Mouse (Mus musculus): ENCODE measurements at regions not wholly inside any gene's neighbourhood (a gene's known extent, or its start where the extent isn't known, plus 50 kb on each side); places are given as distances from the start of the nearest gene placed in this dataset.

DNA sequence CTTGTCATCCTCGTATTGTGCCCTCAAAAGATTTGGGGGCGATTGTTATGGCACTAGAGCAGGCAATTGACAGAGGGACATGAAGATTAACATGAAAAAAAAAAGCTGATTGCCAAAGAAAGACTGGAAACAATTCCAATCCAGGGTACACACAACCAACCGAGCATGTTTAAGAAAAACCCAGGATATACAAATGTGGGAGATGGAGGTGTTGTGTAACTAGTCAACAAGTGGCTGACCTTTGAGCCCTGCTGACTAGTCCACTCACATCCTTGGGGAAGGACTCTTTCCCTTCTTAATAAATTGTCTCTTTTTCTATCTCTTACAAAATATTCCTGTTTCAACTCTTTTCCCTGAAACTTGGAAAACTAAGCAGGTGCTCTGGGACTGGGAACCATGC, 484.9 kb upstream of the Gm5415 start:
- no peak for TF ChIP-seq CTCF (IDR thresholded peaks at IDR 0.05)
- no peak for DNase-seq (ENCODE audit: extremely low spot score in 1 of 2, low spot score in 2 of 2)
- no peak overlapping the region for H3K27ac ChIP-seq
- no peak overlapping the region for H3K4me3 ChIP-seq
- intact Hi-C loops (cut with DNase I), result no loop called here

- H3K27ac ChIP-seq, result no peak overlapping the region
- no peak for TF ChIP-seq CTCF (IDR thresholded peaks at IDR 0.05)
- H3K4me3 ChIP-seq, result no peak overlapping the region
- no peak for DNase-seq (ENCODE audit: extremely low spot score in 1 of 2, low spot score in 2 of 2)
- intact Hi-C loops (cut with DNase I), result loop anchor here (10.0 kb wide), 1 partner anchor 852 kb away; the partner anchor contains the start of gene Khdrbs2
These were observed 479.8 kb upstream of the Gm5415 start for GRCm38 (mm10) chr1:33026683-33027415.

DNA sequence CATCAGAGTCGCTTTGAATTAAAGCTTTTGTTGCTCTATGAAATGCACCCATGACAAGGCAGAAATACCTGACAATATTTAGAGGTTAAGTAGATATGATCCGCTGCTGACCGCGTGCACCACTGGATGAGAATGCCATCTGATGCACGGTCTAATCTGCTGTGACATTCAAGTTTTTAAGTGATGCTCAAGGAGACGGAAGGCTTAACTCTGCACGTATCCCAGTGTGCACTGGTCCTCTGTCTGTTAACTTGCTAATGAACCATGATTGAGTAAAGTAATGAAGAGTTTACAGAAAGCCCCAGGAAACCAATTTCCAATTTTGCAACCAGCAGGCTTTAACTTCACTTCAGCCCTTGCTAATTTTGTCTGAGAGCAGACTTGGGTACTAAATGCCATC, 478.3 kb upstream of the Gm5415 start:
- intact Hi-C loops (cut with DNase I), result loop anchor here (10.0 kb wide), 1 partner anchor 851 kb away; the partner anchor contains the start of gene Khdrbs2
- no peak overlapping the region for H3K4me3 ChIP-seq
- no peak for TF ChIP-seq CTCF (IDR thresholded peaks at IDR 0.05)
- no peak for DNase-seq (ENCODE audit: extremely low spot score in 1 of 2, low spot score in 2 of 2)
- no peak overlapping the region for H3K27ac ChIP-seq

DNA sequence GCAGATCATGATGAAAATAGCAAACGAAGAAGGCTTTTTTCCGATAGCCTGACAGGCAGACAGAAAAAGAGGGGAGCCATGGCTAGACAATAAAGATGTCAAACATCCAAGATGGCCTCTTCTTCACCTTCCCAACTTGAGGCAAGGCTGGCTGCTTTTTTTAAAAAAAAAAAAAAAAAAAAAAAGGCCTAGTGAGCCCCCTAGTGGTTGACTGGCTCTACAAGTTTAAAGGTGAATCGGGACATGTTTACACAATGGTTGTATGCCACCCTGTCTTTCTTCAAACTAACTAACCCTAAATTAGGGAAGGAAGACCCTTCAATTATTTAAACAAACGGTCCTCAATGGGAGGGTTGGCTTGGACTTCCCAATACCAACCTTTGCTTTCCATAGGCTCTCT, 475.8 kb upstream of the Gm5415 start:
- Histone ChIP-seq H3K4me3 (no peak overlapping the region), H3K27ac (no peak overlapping the region)
- TF ChIP-seq CTCF (IDR thresholded peaks at IDR 0.05), result peak; percentile 47
- intact Hi-C loops (cut with DNase I), result loop anchor here (10.0 kb wide), 1 partner anchor 848 kb away; the partner anchor contains the start of gene Khdrbs2
- no peak for DNase-seq (ENCODE audit: extremely low spot score in 1 of 2, low spot score in 2 of 2)

GRCm38 (mm10) chr1:33003992-33004391, 456.9 kb upstream of the Gm5415 start:
- no peak for DNase-seq (ENCODE audit: extremely low spot score in 1 of 2, low spot score in 2 of 2)
- Histone ChIP-seq H3K27ac (no peak overlapping the region), H3K4me3 (no peak overlapping the region)
- no peak for TF ChIP-seq CTCF (IDR thresholded peaks at IDR 0.05)
- intact Hi-C loops (cut with DNase I), result no loop called here

- H3K4me3 ChIP-seq, result no peak overlapping the region
- TF ChIP-seq CTCF (IDR thresholded peaks at IDR 0.05), result peak; percentile 45
- intact Hi-C loops (cut with DNase I), result no loop called here
- H3K27ac ChIP-seq, result no peak overlapping the region
- DNase-seq (ENCODE audit: extremely low spot score in 1 of 2, low spot score in 2 of 2), result no peak
These were observed 417.9 kb upstream of the Gm5415 start for GRCm38 (mm10) chr1:32964957-32965356.

GRCm38 (mm10) chr1:32959316-32959715, 412.2 kb upstream of the Gm5415 start:
- no peak for TF ChIP-seq CTCF (IDR thresholded peaks at IDR 0.05)
- Histone ChIP-seq H3K4me3 (no peak overlapping the region), H3K27ac (no peak overlapping the region)
- no peak for DNase-seq (ENCODE audit: extremely low spot score in 1 of 2, low spot score in 2 of 2)
- intact Hi-C loops (cut with DNase I), result no loop called here

GRCm38 (mm10) chr1:32946254-32946653, 399.2 kb upstream of the Gm5415 start:
- no peak for TF ChIP-seq CTCF (IDR thresholded peaks at IDR 0.05)
- DNase-seq (ENCODE audit: extremely low spot score in 1 of 2, low spot score in 2 of 2), result no peak
- Histone ChIP-seq H3K4me3 (no peak overlapping the region), H3K27ac (no peak overlapping the region)
- intact Hi-C loops (cut with DNase I), result no loop called here

- no peak for TF ChIP-seq CTCF (IDR thresholded peaks at IDR 0.05)
- DNase-seq (ENCODE audit: extremely low spot score in 1 of 2, low spot score in 2 of 2), result no peak
- Histone ChIP-seq H3K4me3 (no peak overlapping the region), H3K27ac (no peak overlapping the region)
- intact Hi-C loops (cut with DNase I), result no loop called here
These were observed 383.3 kb upstream of the Gm5415 start for GRCm38 (mm10) chr1:32930381-32930780.

- Histone ChIP-seq H3K4me3 (no peak overlapping the region), H3K27ac (no peak overlapping the region)
- intact Hi-C loops (cut with DNase I), result no loop called here
- no peak for TF ChIP-seq CTCF (IDR thresholded peaks at IDR 0.05)
- no peak for DNase-seq (ENCODE audit: extremely low spot score in 1 of 2, low spot score in 2 of 2)
These were observed 355.3 kb upstream of the Gm5415 start for GRCm38 (mm10) chr1:32902437-32902836.

- no peak for DNase-seq (ENCODE audit: extremely low spot score in 1 of 2, low spot score in 2 of 2)
These were observed 340.6 kb upstream of the Gm5415 start for GRCm38 (mm10) chr1:32887728-32888127.

DNA sequence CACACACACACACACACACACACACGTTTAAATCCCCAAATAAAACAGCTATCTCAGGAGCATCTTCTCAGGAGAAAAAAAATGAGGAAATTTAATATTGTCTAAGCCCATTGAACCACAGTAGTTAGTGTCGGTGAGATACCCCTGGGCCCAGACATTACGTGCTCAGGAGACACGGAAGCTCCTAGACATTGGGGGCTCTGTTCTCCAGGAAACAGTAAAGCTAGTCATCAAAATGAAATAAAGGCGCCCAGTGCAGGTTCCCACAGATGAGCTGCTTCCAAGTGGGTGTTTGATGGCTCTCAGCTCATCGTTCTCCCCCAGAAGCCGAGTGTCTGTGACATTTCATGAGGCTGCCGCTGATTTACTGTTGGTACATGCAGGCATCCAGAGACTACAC, 325.8 kb upstream of the Gm5415 start:
- peak in 1 of 2 experiments; percentile 9 for DNase-seq (ENCODE audit: extremely low spot score in 1 of 2, low spot score in 2 of 2)
- TF ChIP-seq CTCF (IDR thresholded peaks at IDR 0.05), result no peak
- Histone ChIP-seq H3K27ac (no peak overlapping the region), H3K4me3 (no peak overlapping the region)
- intact Hi-C loops (cut with DNase I), result no loop called here

More at GRCm38 (mm10) chr1:32887728-32888127, 340.6 kb upstream of the Gm5415 start:
- intact Hi-C loops (cut with DNase I), result no loop called here
- no peak overlapping the region for H3K27ac ChIP-seq
- H3K4me3 ChIP-seq, result no peak overlapping the region
- no peak for TF ChIP-seq CTCF (IDR thresholded peaks at IDR 0.05)

- no peak for DNase-seq (ENCODE audit: extremely low spot score in 1 of 2, low spot score in 2 of 2)
- intact Hi-C loops (cut with DNase I), result no loop called here
- H3K27ac ChIP-seq, result no peak overlapping the region
- TF ChIP-seq CTCF (IDR thresholded peaks at IDR 0.05), result no peak
- H3K4me3 ChIP-seq, result no peak overlapping the region
These were observed 319.0 kb upstream of the Gm5415 start for GRCm38 (mm10) chr1:32866111-32866510.

Measured in left cerebral cortex, adult 2 months (tissue).